Mouse (Mus musculus) midbrain, postnatal 0 days (tissue): ENCODE results near the gene Banf1. TPM values are rescaled to one million over a fixed set of nuclear protein-coding genes. Genes with fewer than 3 reads are reported as not detected.

ENCODE experiments used
- ATAC-seq: fragments of 200-750 bp; cut with Nextera tagmentation; 2 replicates; pipeline ENCODE4 v1.8.0; 2017; ENCODE audit warnings: moderate number of reproducible peaks, mild to moderate bottlenecking, moderate TSS enrichment, moderate library complexity; ENCODE audit not compliant: low FRiP score
- DNase-seq: peaks from one replicate; pipeline ENCODE4 v3.0.0-alpha.2; 2015; ENCODE audit warnings: low spot score
- H3K27ac ChIP-seq: fragments of 300-500 bp; sonication (generic); 2 replicates; pipeline ENCODE4 v1.5.1; 2014; ENCODE audit warnings: low read depth, mild to moderate bottlenecking, low read length, mixed read lengths
- H3K27me3 ChIP-seq: fragments of 300-500 bp; sonication (generic); 2 replicates; pipeline ENCODE4 v1.6.1; 2014; ENCODE audit warnings: low read length, control low read depth, mixed read lengths; ENCODE audit not compliant: insufficient read depth
- H3K36me3 ChIP-seq: fragments of 300-500 bp; sonication (generic); 2 replicates; pipeline ENCODE4 v1.6.1; 2014; ENCODE audit warnings: low read length, control low read depth, mixed read lengths; ENCODE audit not compliant: insufficient read depth
- H3K4me1 ChIP-seq: fragments of 300-500 bp; sonication (generic); 2 replicates; pipeline ENCODE4 v1.6.1; 2014; ENCODE audit warnings: mild to moderate bottlenecking, control low read depth, antibody characterized with exemption, low read length, mixed read lengths; ENCODE audit not compliant: insufficient read depth
- H3K4me2 ChIP-seq: fragments of 300-500 bp; sonication (generic); 2 replicates; pipeline ENCODE4 v1.6.1; 2014; ENCODE audit warnings: low read depth, mild to moderate bottlenecking, low read length, mixed read lengths; ENCODE audit not compliant: poor library complexity, severe bottlenecking
- H3K4me3 ChIP-seq: fragments of 300-500 bp; sonication (generic); 2 replicates; pipeline ENCODE4 v1.5.1; 2014; ENCODE audit warnings: low read depth, mild to moderate bottlenecking, low read length, moderate library complexity
- H3K9ac ChIP-seq: fragments of 300-500 bp; sonication (generic); replicated peaks from 2 replicates; pipeline ENCODE4 v1.6.1; 2014; ENCODE audit warnings: mild to moderate bottlenecking, low read length, moderate library complexity, mixed read lengths; ENCODE audit not compliant: poor library complexity, severe bottlenecking
- H3K9me3 ChIP-seq: fragments of 300-500 bp; sonication (generic); 2 replicates; pipeline ENCODE4 v1.6.1; 2016; ENCODE audit warnings: low read length, control low read depth
- CTCF ChIP-seq: IDR thresholded peaks from 2 replicates; pipeline ENCODE4 v1.5.1; 2016; ENCODE audit warnings: antibody characterized with exemption, mild to moderate bottlenecking
- WGBS: fragments of 180-500 bp; shearing (Covaris S2); extraction: QIAGEN DNeasy Blood & Tissue Kit; methylation state at CpG from one replicate; pipeline ENCODE4 v1.1.7; 2014; 5-methylcytosine and 5-hydroxymethylcytosine counted together
- polyA plus RNA-seq: library from polyadenylated mRNA; unstranded; fragments of >200 nt; fragmentation: Nextera tagmentation; extraction: Ambion mirVana; gene quantifications from 2 replicates; pipeline ENCODE4 v1.2.1, GENCODE M21; 2015
- total RNA-seq: library from RNA; depleted of rRNA; stranded (reverse); fragments of >200 nt; gene quantifications from 2 replicates; pipeline ENCODE4 v1.2.3, GENCODE M21; 2014; rRNA removed

Banf1 gene
- total and polyA plus RNA-seq, 2 experiments from 2014 or later = 79.6 to 313 TPM

GRCm38 (mm10) chr19:5323801-5324200, 43.2 kb downstream of the Banf1 start:
- no peak for ATAC-seq
- H3K4me3 ChIP-seq = no peak overlapping the region
- no peak for DNase-seq
- no peaks in the 10 kb centered on the region for H3K27me3 ChIP-seq
- H3K27ac ChIP-seq = no peak overlapping the region
- no peak for TF ChIP-seq CTCF
- 55% methylated on average over 17 of the region's 17 CpGs for WGBS
- no peak overlapping the region for H3K9ac ChIP-seq
- no peaks in the 10 kb centered on the region for H3K36me3 ChIP-seq
- no peaks in the 10 kb centered on the region for H3K4me1 ChIP-seq
- H3K4me2 ChIP-seq = no peak overlapping the region
- no peaks in the 10 kb centered on the region for H3K9me3 ChIP-seq

Other genes starting within 250 kb of the Banf1 start
- gene Klc2, start 248.6 kb downstream of the Banf1 start, total RNA-seq = 187 and 201 TPM in 2 replicates
- gene Klc2, start 248.6 kb downstream of the Banf1 start, polyA plus RNA-seq = 65.7 and 67.9 TPM in 2 replicates
- 86.4 and 124 TPM in 2 replicates for gene Pacs1, start 94.0 kb downstream of the Banf1 start, total RNA-seq
- gene Pacs1, start 94.0 kb downstream of the Banf1 start, polyA plus RNA-seq = 47.9 and 49.9 TPM in 2 replicates
- gene Sf3b2, start 71.7 kb downstream of the Banf1 start, total RNA-seq = 270 and 283 TPM in 2 replicates
- 312 and 315 TPM in 2 replicates for gene Sf3b2, start 71.7 kb downstream of the Banf1 start, polyA plus RNA-seq
- gene Gal3st3, start 68.8 kb downstream of the Banf1 start, total RNA-seq = 27.4 and 29.2 TPM in 2 replicates
- gene Gal3st3, start 68.8 kb downstream of the Banf1 start, polyA plus RNA-seq = 40.8 and 41.4 TPM in 2 replicates
- not detected in 2 replicates for gene Catsper1, start 31.4 kb downstream of the Banf1 start, total RNA-seq
- gene Catsper1, start 31.4 kb downstream of the Banf1 start, polyA plus RNA-seq = not detected in 2 replicates
- gene Cst6, start 17.6 kb downstream of the Banf1 start, total RNA-seq = 0.82 and 1.1 TPM in 2 replicates
- 13.1 and 14.9 TPM in 2 replicates for gene Cst6, start 17.6 kb downstream of the Banf1 start, polyA plus RNA-seq
- 26.0 and 33.4 TPM in 2 replicates for gene Eif1ad, start 427 bp downstream of the Banf1 start, total RNA-seq
- 43.0 and 50.3 TPM in 2 replicates for gene Eif1ad, start 427 bp downstream of the Banf1 start, polyA plus RNA-seq
- gene Sart1, start 21.5 kb upstream of the Banf1 start, total RNA-seq = 28.9 and 37.0 TPM in 2 replicates
- gene Sart1, start 21.5 kb upstream of the Banf1 start, polyA plus RNA-seq = 43.4 and 51.0 TPM in 2 replicates
- gene Tsga10ip, start 35.4 kb upstream of the Banf1 start, total RNA-seq = not detected in 2 replicates
- 0.10 TPM in 1 of 2 replicates, not detected in the other for gene Tsga10ip, start 35.4 kb upstream of the Banf1 start, polyA plus RNA-seq
- gene Drap1, start 57.8 kb upstream of the Banf1 start, total RNA-seq = 187 and 203 TPM in 2 replicates
- 332 and 342 TPM in 2 replicates for gene Drap1, start 57.8 kb upstream of the Banf1 start, polyA plus RNA-seq
- 73.2 and 98.8 TPM in 2 replicates for gene AI837181, start 58.0 kb upstream of the Banf1 start, total RNA-seq
- gene AI837181, start 58.0 kb upstream of the Banf1 start, polyA plus RNA-seq = 74.1 and 85.2 TPM in 2 replicates
- gene Fosl1, start 80.4 kb upstream of the Banf1 start, total RNA-seq = 0.11 TPM in 1 of 2 replicates, not detected in the other
- gene Fosl1, start 80.4 kb upstream of the Banf1 start, polyA plus RNA-seq = not detected in 2 replicates
- gene Ccdc85b, start 90.7 kb upstream of the Banf1 start, total RNA-seq = 14.3 and 19.4 TPM in 2 replicates
- 15.4 and 15.6 TPM in 2 replicates for gene Ccdc85b, start 90.7 kb upstream of the Banf1 start, polyA plus RNA-seq
- gene Fibp, start 93.4 kb upstream of the Banf1 start, total RNA-seq = 91.4 and 122 TPM in 2 replicates
- 174 and 191 TPM in 2 replicates for gene Fibp, start 93.4 kb upstream of the Banf1 start, polyA plus RNA-seq
- 0.33 and 0.94 TPM in 2 replicates for gene Ctsw, start 101.3 kb upstream of the Banf1 start, total RNA-seq
- gene Ctsw, start 101.3 kb upstream of the Banf1 start, polyA plus RNA-seq = 1.5 and 1.9 TPM in 2 replicates
- gene Efemp2, start 106.8 kb upstream of the Banf1 start, total RNA-seq = 32.9 and 33.7 TPM in 2 replicates
- gene Efemp2, start 106.8 kb upstream of the Banf1 start, polyA plus RNA-seq = 35.2 and 36.1 TPM in 2 replicates
- 60.9 and 87.3 TPM in 2 replicates for gene Mus81, start 121.2 kb upstream of the Banf1 start, total RNA-seq
- 27.9 and 30.4 TPM in 2 replicates for gene Mus81, start 121.2 kb upstream of the Banf1 start, polyA plus RNA-seq
- 1,453 and 1,672 TPM in 2 replicates for gene Cfl1, start 123.3 kb upstream of the Banf1 start, total RNA-seq
- 3,482 and 3,602 TPM in 2 replicates for gene Cfl1, start 123.3 kb upstream of the Banf1 start, polyA plus RNA-seq
- gene 1700020D05Rik, start 136.6 kb upstream of the Banf1 start, total RNA-seq = 3.2 and 7.3 TPM in 2 replicates
- gene 1700020D05Rik, start 136.6 kb upstream of the Banf1 start, polyA plus RNA-seq = 0.20 TPM in 1 of 2 replicates, not detected in the other
- 86.2 and 100 TPM in 2 replicates for gene Snx32, start 143.4 kb upstream of the Banf1 start, total RNA-seq
- 88.7 and 94.4 TPM in 2 replicates for gene Snx32, start 143.4 kb upstream of the Banf1 start, polyA plus RNA-seq
- gene Ovol1, start 193.5 kb upstream of the Banf1 start, total RNA-seq = 0.27 TPM in 1 of 2 replicates, not detected in the other
- 0.05 TPM in 1 of 2 replicates, not detected in the other for gene Ovol1, start 193.5 kb upstream of the Banf1 start, polyA plus RNA-seq
- gene Ap5b1, start 200.9 kb upstream of the Banf1 start, total RNA-seq = 12.8 and 14.5 TPM in 2 replicates
- gene Ap5b1, start 200.9 kb upstream of the Banf1 start, polyA plus RNA-seq = 1.9 and 2.2 TPM in 2 replicates
- gene Rnaseh2c, start 234.7 kb upstream of the Banf1 start, total RNA-seq = 19.8 and 27.1 TPM in 2 replicates
- gene Rnaseh2c, start 234.7 kb upstream of the Banf1 start, polyA plus RNA-seq = 43.1 and 50.9 TPM in 2 replicates
- 126 and 150 TPM in 2 replicates for gene Kat5, start 243.1 kb upstream of the Banf1 start, total RNA-seq
- 73.9 and 76.8 TPM in 2 replicates for gene Kat5, start 243.1 kb upstream of the Banf1 start, polyA plus RNA-seq